Mouse (Mus musculus): Measurements from ENCODE around the gene Sgf29. TPM values are rescaled to one million over a fixed set of nuclear protein-coding genes. Genes with fewer than 3 reads are reported as not detected.
A peak's percentile ranks its signal among the peaks of the same experiment; 100 is the strongest.

Sgf29 gene
- total RNA-seq (2014; rRNA removed) (22.8 and 37.1 TPM in 2 replicates), polyA plus RNA-seq (2015; fragmentation: Nextera tagmentation; extraction: Ambion mirVana) (59.6 and 62.3 TPM in 2 replicates)

DNA sequence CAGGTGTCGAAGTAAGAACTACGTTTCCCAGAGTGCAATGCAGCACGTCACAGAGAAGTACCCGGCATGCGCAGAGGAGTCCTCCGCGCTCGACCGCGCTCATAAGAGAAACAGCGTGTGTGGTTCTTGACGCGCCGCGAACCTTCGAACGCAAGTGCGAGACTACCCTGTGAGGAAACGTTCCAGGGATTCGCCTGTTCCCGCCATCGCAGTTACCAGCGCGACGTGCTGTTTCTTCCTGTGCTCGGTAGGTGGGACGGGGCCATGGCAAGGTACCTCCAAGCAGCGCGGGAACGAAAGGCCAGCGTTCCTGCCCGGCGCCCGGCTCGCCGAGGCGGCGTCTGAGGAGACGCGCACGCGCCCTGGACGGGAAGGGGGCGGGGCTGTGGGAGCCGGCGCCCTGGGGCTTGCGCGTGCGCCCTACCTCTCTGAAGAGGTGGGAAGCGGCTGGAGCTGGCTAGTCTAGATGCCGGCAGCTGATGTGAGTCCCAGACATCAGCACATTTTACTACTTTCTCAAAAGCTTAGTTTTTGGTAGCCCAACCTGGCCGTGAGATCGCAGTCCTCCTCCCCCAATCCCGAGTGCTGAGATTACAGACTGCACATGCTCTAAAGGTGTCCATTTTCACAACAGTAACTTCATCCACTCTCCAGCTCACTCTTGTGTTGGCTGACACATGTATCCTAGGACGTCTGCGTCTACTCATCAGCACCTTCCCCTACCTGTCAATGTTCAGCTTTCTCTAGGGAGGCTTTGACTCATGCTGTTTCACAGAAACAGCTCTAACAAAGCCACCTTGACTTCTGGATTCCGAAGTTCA, at the start of gene Sgf29:
Gene Sgf29, plus strand, starts transcription at position 79 of the 821 bp plus-strand sequence.
- peak within 1 kb of the TSS; percentile 71 for H3K9ac ChIP-seq
- ATAC-seq (peak; percentile 98), DNase-seq (peak; percentile 97)
- no peaks in the 10 kb centered on the region for H3K9me3 ChIP-seq (ENCODE audit: low read length)
- peak within 1 kb of the TSS; percentile 55 for H3K4me2 ChIP-seq (ENCODE audit: low read depth)
- under 1% methylated on average over 55 of the region's 57 CpGs for WGBS
- peak within 1 kb of the TSS; percentile 61 for H3K4me3 ChIP-seq (ENCODE audit: low read depth, low read length)
- no peaks in the 10 kb centered on the region for H3K27me3 ChIP-seq (ENCODE audit: insufficient read depth, low read length)
- peak within 1 kb of the TSS; percentile 95 for H3K27ac ChIP-seq (ENCODE audit: low read depth, low read length)
- H3K36me3 ChIP-seq (ENCODE audit: insufficient read depth), result no peaks in the 10 kb centered on the region
- H3K4me1 ChIP-seq (ENCODE audit: insufficient read depth), result peaks cover 4% of the 10 kb centered on the region; the same call in 1 of the 2 replicates
- no peak for TF ChIP-seq CTCF (IDR thresholded peaks at IDR 0.05; ENCODE audit: low read depth)

DNA sequence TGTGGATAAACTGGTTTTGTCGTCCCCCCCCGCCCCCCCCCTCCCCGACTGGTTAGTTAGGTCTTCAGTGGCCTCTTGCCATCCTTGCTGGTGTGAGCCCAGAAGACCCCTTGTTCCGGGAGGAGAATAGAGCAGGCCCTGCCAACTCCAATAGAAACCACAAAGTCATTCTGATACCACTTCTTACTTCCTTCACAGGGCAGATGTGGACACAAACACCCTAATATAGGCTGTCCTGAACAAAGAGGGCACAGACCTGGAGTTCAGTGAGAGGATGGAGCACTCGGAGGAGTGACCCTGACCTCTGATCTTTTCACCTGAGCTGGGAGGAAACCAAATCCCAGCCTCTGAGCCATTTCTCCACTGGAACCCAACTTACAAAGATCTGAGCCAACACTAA, 47.2 kb upstream of the Sgf29 start:
- Histone ChIP-seq H3K27me3 (ENCODE audit: insufficient read depth, low read length) (no peaks in the 10 kb centered on the region), H3K36me3 (ENCODE audit: insufficient read depth) (no peaks in the 10 kb centered on the region), H3K4me2 (ENCODE audit: low read depth) (no peak overlapping the region), H3K4me3 (ENCODE audit: low read depth, low read length) (no peak overlapping the region), H3K27ac (ENCODE audit: low read depth, low read length) (no peak overlapping the region), H3K4me1 (ENCODE audit: insufficient read depth) (no peaks in the 10 kb centered on the region), H3K9ac (no peak overlapping the region), H3K9me3 (ENCODE audit: low read length) (no peaks in the 10 kb centered on the region)
- ATAC-seq (no peak), DNase-seq (no peak)
- 52% methylated on average over 5 of the region's 5 CpGs for WGBS
- TF ChIP-seq CTCF (IDR thresholded peaks at IDR 0.05; ENCODE audit: low read depth), result no peak

DNA sequence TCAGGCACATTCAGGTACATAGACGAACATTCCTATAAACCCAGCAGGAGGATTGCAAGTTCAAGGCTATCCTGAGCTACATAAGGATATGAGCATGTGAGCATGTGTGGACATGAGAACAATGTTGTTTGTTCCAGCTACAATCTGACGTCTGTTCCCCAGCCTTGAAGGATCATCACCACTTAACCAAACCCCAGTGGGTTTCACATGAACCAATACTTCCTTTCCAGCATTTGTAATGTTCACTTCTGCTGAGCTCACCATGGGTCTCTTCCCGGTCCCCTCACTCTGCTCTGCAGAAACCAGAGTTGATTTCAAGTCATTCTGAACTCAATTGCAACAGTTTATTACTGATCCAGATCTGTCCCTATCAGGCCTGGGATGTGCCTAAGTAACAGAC, 46.5 kb upstream of the Sgf29 start:
- no peak overlapping the region for H3K4me2 ChIP-seq (ENCODE audit: low read depth)
- ATAC-seq (no peak), DNase-seq (no peak)
- H3K27me3 ChIP-seq (ENCODE audit: insufficient read depth, low read length), result no peaks in the 10 kb centered on the region
- H3K4me3 ChIP-seq (ENCODE audit: low read depth, low read length), result no peak overlapping the region
- TF ChIP-seq CTCF (IDR thresholded peaks at IDR 0.05; ENCODE audit: low read depth), result no peak
- no peaks in the 10 kb centered on the region for H3K9me3 ChIP-seq (ENCODE audit: low read length)
- no peak overlapping the region for H3K27ac ChIP-seq (ENCODE audit: low read depth, low read length)
- no peaks in the 10 kb centered on the region for H3K36me3 ChIP-seq (ENCODE audit: insufficient read depth)
- no peaks in the 10 kb centered on the region for H3K4me1 ChIP-seq (ENCODE audit: insufficient read depth)
- no peak overlapping the region for H3K9ac ChIP-seq
- WGBS, result 87% methylated on average over 3 of the region's 3 CpGs

DNA sequence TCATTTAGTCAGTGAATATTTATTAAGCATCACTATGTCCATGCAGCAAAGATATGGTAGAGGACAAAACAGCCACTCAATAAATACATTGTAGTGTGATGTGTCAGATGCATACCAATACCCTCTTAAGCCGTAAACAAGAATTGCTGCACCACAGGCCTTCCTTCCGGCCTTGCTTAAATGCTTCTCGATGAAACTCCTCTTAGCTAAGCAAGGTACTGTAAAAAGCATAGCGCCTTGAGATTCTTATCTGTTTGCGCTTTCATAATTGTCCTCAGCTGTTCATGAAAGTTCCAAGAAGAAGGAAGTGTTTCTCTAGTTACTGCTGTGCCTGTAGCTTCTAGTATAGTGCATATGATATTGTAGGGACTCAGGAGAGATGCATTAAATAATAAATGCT, 42.5 kb upstream of the Sgf29 start:
- 84% methylated on average over 5 of the region's 5 CpGs for WGBS

DNA sequence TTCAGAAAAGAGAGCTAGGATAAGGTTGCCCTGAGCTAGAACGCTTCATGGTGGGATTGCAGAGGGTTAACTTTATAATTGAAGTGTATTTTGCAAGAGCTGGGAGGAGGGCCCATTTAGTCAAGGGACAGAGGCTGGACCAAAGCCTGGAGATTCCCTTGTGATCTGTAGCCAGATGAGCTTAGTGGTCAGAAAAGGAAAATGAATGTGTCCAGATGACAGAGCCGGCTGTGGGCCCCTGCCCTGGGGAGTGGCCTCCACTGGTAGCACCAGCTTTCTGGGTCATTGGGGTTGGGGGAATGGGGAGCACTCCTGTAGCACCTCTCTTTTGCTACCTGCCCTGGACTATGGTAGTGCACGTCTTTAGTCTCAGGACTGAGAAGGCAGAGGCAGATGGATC, 42.0 kb upstream of the Sgf29 start:
- WGBS, result 77% methylated on average over 3 of the region's 3 CpGs
- ATAC-seq, result no peak
- no peaks in the 10 kb centered on the region for H3K4me1 ChIP-seq (ENCODE audit: insufficient read depth)
- no peak overlapping the region for H3K27ac ChIP-seq (ENCODE audit: low read depth, low read length)
- no peak for DNase-seq
- no peak overlapping the region for H3K4me3 ChIP-seq (ENCODE audit: low read depth, low read length)
- no peak for TF ChIP-seq CTCF (IDR thresholded peaks at IDR 0.05; ENCODE audit: low read depth)
- H3K9me3 ChIP-seq (ENCODE audit: low read length), result no peaks in the 10 kb centered on the region
- no peaks in the 10 kb centered on the region for H3K36me3 ChIP-seq (ENCODE audit: insufficient read depth)
- no peak overlapping the region for H3K9ac ChIP-seq
- H3K4me2 ChIP-seq (ENCODE audit: low read depth), result no peak overlapping the region
- H3K27me3 ChIP-seq (ENCODE audit: insufficient read depth, low read length), result no peaks in the 10 kb centered on the region

More for the DNA sequence above, 42.5 kb upstream of the Sgf29 start:
- H3K9me3 ChIP-seq (ENCODE audit: low read length), result no peaks in the 10 kb centered on the region
- H3K36me3 ChIP-seq (ENCODE audit: insufficient read depth), result no peaks in the 10 kb centered on the region
- DNase-seq (no peak), ATAC-seq (no peak)
- H3K9ac ChIP-seq, result no peak overlapping the region
- no peak for TF ChIP-seq CTCF (IDR thresholded peaks at IDR 0.05; ENCODE audit: low read depth)
- no peak overlapping the region for H3K4me2 ChIP-seq (ENCODE audit: low read depth)
- no peaks in the 10 kb centered on the region for H3K27me3 ChIP-seq (ENCODE audit: insufficient read depth, low read length)
- H3K4me1 ChIP-seq (ENCODE audit: insufficient read depth), result no peaks in the 10 kb centered on the region
- H3K4me3 ChIP-seq (ENCODE audit: low read depth, low read length), result no peak overlapping the region
- no peak overlapping the region for H3K27ac ChIP-seq (ENCODE audit: low read depth, low read length)

DNA sequence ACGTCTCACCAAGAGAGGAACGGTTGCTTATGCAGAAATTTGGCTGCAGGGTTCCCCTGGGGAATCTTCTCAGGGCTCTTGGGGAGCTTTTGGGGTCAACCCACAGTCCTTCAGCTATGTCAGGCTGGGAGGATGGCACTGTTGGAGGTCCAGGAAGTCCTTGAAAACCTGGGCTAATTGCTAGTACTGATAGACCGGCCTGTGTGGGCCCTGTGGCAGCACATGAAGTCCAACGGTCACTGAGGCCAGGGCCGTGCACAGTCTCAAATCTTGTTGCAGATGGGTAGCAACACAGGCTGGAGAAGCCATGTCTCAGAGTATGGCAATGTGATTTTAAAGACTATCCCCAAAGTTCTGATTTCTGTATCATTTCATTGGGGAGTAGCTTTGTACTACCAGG, 41.3 kb upstream of the Sgf29 start:
- Histone ChIP-seq H3K9ac (no peak overlapping the region), H3K9me3 (ENCODE audit: low read length) (no peaks in the 10 kb centered on the region), H3K4me3 (ENCODE audit: low read depth, low read length) (no peak overlapping the region), H3K27me3 (ENCODE audit: insufficient read depth, low read length) (no peaks in the 10 kb centered on the region), H3K4me1 (ENCODE audit: insufficient read depth) (no peaks in the 10 kb centered on the region), H3K36me3 (ENCODE audit: insufficient read depth) (no peaks in the 10 kb centered on the region), H3K4me2 (ENCODE audit: low read depth) (no peak overlapping the region), H3K27ac (ENCODE audit: low read depth, low read length) (no peak overlapping the region)
- DNase-seq (no peak), ATAC-seq (no peak)
- WGBS, result 81% methylated on average over 5 of the region's 5 CpGs
- no peak for TF ChIP-seq CTCF (IDR thresholded peaks at IDR 0.05; ENCODE audit: low read depth)

DNA sequence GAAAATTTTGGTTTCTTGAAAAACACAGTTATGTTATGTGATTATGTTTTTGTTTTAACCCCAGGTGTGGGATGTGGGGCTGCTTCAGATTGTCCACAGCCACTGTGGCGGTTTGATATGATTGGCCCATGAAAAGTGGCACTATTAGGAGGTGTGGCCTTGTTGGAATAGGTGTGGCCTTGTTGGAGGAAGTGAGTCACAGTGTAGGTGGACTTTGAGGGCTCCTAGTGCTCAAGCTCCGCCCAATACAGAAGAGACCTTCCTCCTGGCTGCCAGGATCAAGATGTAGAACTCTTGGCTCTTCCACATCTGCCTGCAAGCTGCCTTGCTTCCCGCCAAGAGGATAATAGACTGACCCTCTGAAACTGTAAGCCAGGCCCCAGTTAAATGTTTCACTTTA, 36.4 kb upstream of the Sgf29 start:
- Histone ChIP-seq H3K9ac (no peak overlapping the region), H3K4me2 (ENCODE audit: low read depth) (no peak overlapping the region), H3K4me3 (ENCODE audit: low read depth, low read length) (no peak overlapping the region), H3K36me3 (ENCODE audit: insufficient read depth) (no peaks in the 10 kb centered on the region), H3K9me3 (ENCODE audit: low read length) (no peaks in the 10 kb centered on the region), H3K27ac (ENCODE audit: low read depth, low read length) (no peak overlapping the region), H3K27me3 (ENCODE audit: insufficient read depth, low read length) (no peaks in the 10 kb centered on the region), H3K4me1 (ENCODE audit: insufficient read depth) (no peaks in the 10 kb centered on the region)
- no peak for TF ChIP-seq CTCF (IDR thresholded peaks at IDR 0.05; ENCODE audit: low read depth)
- DNase-seq, result no peak
- ATAC-seq, result no peak
- WGBS, result 79% methylated on average over 3 of the region's 3 CpGs
